Comparison of ENCODE assay signal across 9 mouse cellular contexts in genomic region chr13:74009791-74010614, GRCm38 (mm10). TPM values are rescaled to one million over a fixed set of nuclear protein-coding genes. Genes with fewer than 3 reads are reported as not detected.
A peak's percentile ranks its signal among the peaks of the same experiment; 100 is the strongest.
DNase-seq lines count a peak whose midpoint lies in the region; ATAC-seq and TF ChIP-seq lines count a peak whose summit lies in the region.
"Had no signal": no experiment of that assay in that cellular context is flagged by ENCODE, and none has a peak within 500 bp of the region (broad histone marks: within the 10 kb centered on the region; RNA-seq: fewer than 3 reads in every experiment).

No protein-coding gene starts in this region.

- no peak overlapping the region for H3K27ac ChIP-seq in embryonic facial prominence, embryonic 12.5 days
- H3K27ac ChIP-seq in kidney, adult 2 months (ENCODE audit: insufficient read depth, low read depth, low read length) = no peak overlapping the region
- no peak overlapping the region for H3K27ac ChIP-seq in limb, embryonic 11.5 days (replicated peaks; ENCODE audit: low read depth, low read length)
- no peak overlapping the region for H3K27ac ChIP-seq in midbrain, embryonic 11.5 days (ENCODE audit: low read depth, low read length)
- no peak overlapping the region for H3K27ac ChIP-seq in spleen, adult 2 months (ENCODE audit: insufficient read depth, low read length)

- WGBS in embryonic facial prominence, embryonic 12.5 days = under 1% methylated on average over 55 of the region's 55 CpGs
- 3% methylated on average over 55 of the region's 55 CpGs for WGBS in kidney, adult 2 months
- WGBS in limb, embryonic 11.5 days = under 1% methylated on average over 55 of the region's 55 CpGs
- WGBS in midbrain, embryonic 11.5 days = under 1% methylated on average over 55 of the region's 55 CpGs
- WGBS in spleen, adult 2 months = 2% methylated on average over 55 of the region's 55 CpGs

- peak overlapping the region; percentile 99 for H3K4me2 ChIP-seq in embryonic facial prominence, embryonic 12.5 days (replicated peaks)
- peak overlapping the region; percentile 98 for H3K4me2 ChIP-seq in limb, embryonic 11.5 days (ENCODE audit: low read depth, severe bottlenecking)
- peak overlapping the region; percentile 98 for H3K4me2 ChIP-seq in midbrain, embryonic 11.5 days

- H3K4me3 ChIP-seq in embryonic facial prominence, embryonic 12.5 days = peak overlapping the region; percentile 48
- peak overlapping the region; percentile 59 for H3K4me3 ChIP-seq in kidney, adult 2 months (ENCODE audit: insufficient read depth, low read depth, low read length)
- peak overlapping the region; percentile 47 for H3K4me3 ChIP-seq in limb, embryonic 11.5 days (ENCODE audit: low read depth, low read length)
- peak overlapping the region; percentile 50 for H3K4me3 ChIP-seq in midbrain, embryonic 11.5 days (ENCODE audit: low read depth, low read length)
- peak overlapping the region; percentile 69 for H3K4me3 ChIP-seq in spleen, adult 2 months (ENCODE audit: extremely low read depth, insufficient read depth, insufficient read length)

- TF ChIP-seq POLR2A in kidney, adult 2 months (IDR thresholded peaks at IDR 0.05; ENCODE audit: low read depth, low read length) = no peak
- TF ChIP-seq POLR2A in spleen, adult 2 months (IDR thresholded peaks at IDR 0.05; ENCODE audit: low read depth, low read length) = no peak

- H3K9me3 ChIP-seq in embryonic facial prominence, embryonic 12.5 days = no peaks in the 10 kb centered on the region
- H3K9me3 ChIP-seq in limb, embryonic 11.5 days (ENCODE audit: control insufficient read depth, low read length) = no peaks in the 10 kb centered on the region
- no peaks in the 10 kb centered on the region for H3K9me3 ChIP-seq in midbrain, embryonic 11.5 days (ENCODE audit: control insufficient read depth, low read length)

- TF ChIP-seq CTCF in kidney, adult 2 months (conservative IDR thresholded peaks at IDR 0.05; ENCODE audit: insufficient read depth, insufficient read length, low read depth, low read length) = no peak
- TF ChIP-seq CTCF in spleen, adult 2 months (IDR thresholded peaks at IDR 0.05; ENCODE audit: extremely low read depth, insufficient read depth, insufficient read length, insufficient replicate concordance) = no peak

- H3K4me1 ChIP-seq in embryonic facial prominence, embryonic 12.5 days = 0 out of 2 replicates have a peak, but pooled peaks cover 9% of the 10 kb centered on the region
- no peaks in the 10 kb centered on the region for H3K4me1 ChIP-seq in kidney, adult 2 months (ENCODE audit: control insufficient read depth, insufficient read depth, low read length)
- H3K4me1 ChIP-seq in limb, embryonic 11.5 days (ENCODE audit: control insufficient read depth, insufficient read depth, low read length) = peaks cover 5% of the 10 kb centered on the region
- H3K4me1 ChIP-seq in midbrain, embryonic 11.5 days (ENCODE audit: control insufficient read depth, insufficient read depth, low read length) = peaks cover 10% of the 10 kb centered on the region; the same call in 1 of the 2 replicates
- H3K4me1 ChIP-seq in spleen, adult 2 months (ENCODE audit: control insufficient read depth, insufficient read depth, insufficient read length) = peaks cover 6% of the 10 kb centered on the region

- peak overlapping the region; percentile 43 for H3K9ac ChIP-seq in embryonic facial prominence, embryonic 12.5 days
- peak overlapping the region; percentile 22; the same call in 1 of the 2 replicates for H3K9ac ChIP-seq in limb, embryonic 11.5 days (ENCODE audit: low read length)
- peak overlapping the region; percentile 53 for H3K9ac ChIP-seq in midbrain, embryonic 11.5 days (ENCODE audit: low read length)

- peak; percentile 82 for DNase-seq in adrenal gland, postnatal 10 days
- peak; percentile 79 for DNase-seq in heart, adult 8-10 months (ENCODE audit: low spot score)
- peak; percentile 72 for DNase-seq in kidney, adult 2 months
- peak; percentile 71 for DNase-seq in limb, embryonic 11.5 days (ENCODE audit: low spot score)
- DNase-seq in midbrain, embryonic 11.5 days (ENCODE audit: low spot score, missing footprints) = peak; percentile 96
- DNase-seq in spleen, adult 2 months (ENCODE audit: low read depth in 1 of 2, low spot score in 2 of 2) = peak in 1 of 2 experiments; percentile 24
- no peak for DNase-seq in c-Kit-positive CD71-positive TER-119-positive erythroid progenitor cells, embryonic 14.5 days (ENCODE audit: low spot score)

- peak; percentile 13; the same call in 1 of the 2 replicates for ATAC-seq in embryonic facial prominence, embryonic 12.5 days (ENCODE audit: insufficient number of reproducible peaks, insufficient read depth, low FRiP score, low TSS enrichment)
- ATAC-seq in limb, embryonic 11.5 days (ENCODE audit: insufficient number of reproducible peaks, low FRiP score, low TSS enrichment, low read depth) = no peak
- peak; percentile 80 for ATAC-seq in midbrain, embryonic 11.5 days (ENCODE audit: low FRiP score)

- peaks cover 30% of the 10 kb centered on the region for H3K27me3 ChIP-seq in embryonic facial prominence, embryonic 12.5 days
- no peaks in the 10 kb centered on the region for H3K27me3 ChIP-seq in kidney, adult 2 months (replicated peaks; ENCODE audit: control insufficient read depth, insufficient read depth, low read length)
- H3K27me3 ChIP-seq in limb, embryonic 11.5 days (ENCODE audit: control insufficient read depth, insufficient read depth, low read length) = peaks cover 16% of the 10 kb centered on the region
- H3K27me3 ChIP-seq in midbrain, embryonic 11.5 days (ENCODE audit: control insufficient read depth, insufficient read depth, low read length) = peaks cover 19% of the 10 kb centered on the region; the same call in 1 of the 2 replicates
- H3K27me3 ChIP-seq in spleen, adult 2 months (ENCODE audit: control insufficient read depth, insufficient read depth, low read length) = no peaks in the 10 kb centered on the region

- H3K36me3 ChIP-seq in embryonic facial prominence, embryonic 12.5 days = no peaks in the 10 kb centered on the region
- H3K36me3 ChIP-seq in kidney, adult 2 months (ENCODE audit: control insufficient read depth, insufficient read depth, low read length) = no peaks in the 10 kb centered on the region
- no peaks in the 10 kb centered on the region for H3K36me3 ChIP-seq in limb, embryonic 11.5 days (ENCODE audit: control insufficient read depth, insufficient read depth, low read length)
- H3K36me3 ChIP-seq in midbrain, embryonic 11.5 days (ENCODE audit: control insufficient read depth, insufficient read depth, low read length) = no peaks in the 10 kb centered on the region
- no peaks in the 10 kb centered on the region for H3K36me3 ChIP-seq in spleen, adult 2 months (ENCODE audit: control insufficient read depth, insufficient read depth, low read length)

RNA-seq across cellular contexts. Expression of gene Tppp, which starts 0.8 kb away (rescaled TPM):
- total RNA-seq in adrenal gland, postnatal 10 days (2021) = 10 to 100 TPM in 1 of 2 experiments, 1 to 10 TPM in 1; 8.3 to 13.4 TPM
- 0.89 and 1.1 TPM in 2 replicates for polyA plus RNA-seq in embryonic facial prominence, embryonic 12.5 days (2016; fragmentation: Nextera tagmentation; extraction: Ambion mirVana)
- 10 to 100 TPM; 13.9 to 19.6 (median 14.7) TPM for total RNA-seq in heart, adult 8-10 months (2022)
- polyA plus RNA-seq in kidney, adult 2 months (2012; rRNA removed) = 4.3 and 4.5 TPM in 2 replicates
- polyA plus RNA-seq in limb, embryonic 11.5 days (2014; fragmentation: Nextera tagmentation; extraction: Ambion mirVana) = 0.21 and 0.37 TPM in 2 replicates
- 3.4 and 3.8 TPM in 2 replicates for polyA plus RNA-seq in midbrain, embryonic 11.5 days (2014; fragmentation: Nextera tagmentation; extraction: Ambion mirVana)
- 1.4 and 2.2 TPM in 2 replicates for polyA plus RNA-seq in spleen, adult 2 months (2012; rRNA removed)

RNA-seq across cellular contexts. Expression of gene Zdhhc11, which starts 46.4 kb away (rescaled TPM):
- not detected for total RNA-seq in adrenal gland, postnatal 10 days (2021)
- not detected in 2 replicates for polyA plus RNA-seq in embryonic facial prominence, embryonic 12.5 days (2016; fragmentation: Nextera tagmentation; extraction: Ambion mirVana)
- not detected for total RNA-seq in heart, adult 8-10 months (2022)
- not detected in 2 replicates for polyA plus RNA-seq in kidney, adult 2 months (2012; rRNA removed)
- polyA plus RNA-seq in limb, embryonic 11.5 days (2014; fragmentation: Nextera tagmentation; extraction: Ambion mirVana) = not detected in 2 replicates
- polyA plus RNA-seq in midbrain, embryonic 11.5 days (2014; fragmentation: Nextera tagmentation; extraction: Ambion mirVana) = not detected in 2 replicates
- polyA plus RNA-seq in spleen, adult 2 months (2012; rRNA removed) = not detected in 2 replicates
- total RNA-seq: gastrocnemius, postnatal 4 days had no signal

RNA-seq across cellular contexts. Expression of gene Cep72, which starts 52.1 kb away (rescaled TPM):
- 1 to 10 TPM; 3.7 to 5.1 TPM for total RNA-seq in adrenal gland, postnatal 10 days (2021)
- polyA plus RNA-seq in embryonic facial prominence, embryonic 12.5 days (2016; fragmentation: Nextera tagmentation; extraction: Ambion mirVana) = 19.7 and 20.0 TPM in 2 replicates
- 1 to 10 TPM in 2 of 4 experiments, under 1 TPM in 2; 0.44 to 2.6 (median 1.1) TPM for total RNA-seq in heart, adult 8-10 months (2022)
- polyA plus RNA-seq in kidney, adult 2 months (2012; rRNA removed) = 1.8 and 2.2 TPM in 2 replicates
- 23.4 and 24.4 TPM in 2 replicates for polyA plus RNA-seq in limb, embryonic 11.5 days (2014; fragmentation: Nextera tagmentation; extraction: Ambion mirVana)
- 22.4 and 23.5 TPM in 2 replicates for polyA plus RNA-seq in midbrain, embryonic 11.5 days (2014; fragmentation: Nextera tagmentation; extraction: Ambion mirVana)
- polyA plus RNA-seq in spleen, adult 2 months (2012; rRNA removed) = 2.4 and 3.7 TPM in 2 replicates
